Mouse (Mus musculus) kidney, postnatal 0 days (tissue): ENCODE measurements around the gene Olfr156. TPM values are rescaled to one million over a fixed set of nuclear protein-coding genes. Genes with fewer than 3 reads are reported as not detected.
"Not testable (repeated sequence)": the region's sequence is repeated elsewhere in the genome, so short reads cannot be mapped to it uniquely, and the experiment has no call there.

Experiments
- ATAC-seq: fragments of 200-750 bp; cut with Nextera tagmentation; replicated peaks from 2 replicates; pipeline ENCODE4 v1.8.0; 2017; ENCODE audit warnings: low read depth, moderate number of reproducible peaks, moderate TSS enrichment, moderate library complexity; ENCODE audit not compliant: low FRiP score
- DNase-seq: peaks from one replicate; pipeline ENCODE4 v3.0.0-alpha.2; 2016; ENCODE audit warnings: low spot score
- H3K27ac ChIP-seq: fragments of 300-500 bp; sonication (generic); 2 replicates; pipeline ENCODE4 v1.5.1; 2014; ENCODE audit warnings: mild to moderate bottlenecking
- H3K27me3 ChIP-seq: fragments of 300-500 bp; sonication (generic); 2 replicates; pipeline ENCODE4 v1.6.1; 2014; ENCODE audit warnings: low read length, mixed read lengths; ENCODE audit not compliant: insufficient read depth
- H3K36me3 ChIP-seq: fragments of 300-500 bp; sonication (generic); 2 replicates; pipeline ENCODE4 v1.6.1; 2014; ENCODE audit warnings: low read length, mixed read lengths; ENCODE audit not compliant: insufficient read depth
- H3K4me1 ChIP-seq: fragments of 300-500 bp; sonication (generic); replicated peaks from 2 replicates; pipeline ENCODE4 v1.6.1; 2014; ENCODE audit warnings: antibody characterized with exemption, low read length, mixed read lengths; ENCODE audit not compliant: insufficient read depth
- H3K4me2 ChIP-seq: fragments of 300-500 bp; sonication (generic); 2 replicates; pipeline ENCODE4 v1.6.1; 2014; ENCODE audit warnings: mild to moderate bottlenecking, low read length, moderate library complexity, mixed read lengths
- H3K4me3 ChIP-seq: fragments of 300-500 bp; sonication (generic); replicated peaks from 2 replicates; pipeline ENCODE4 v1.5.1; 2014; ENCODE audit warnings: low read depth, low read length
- H3K9ac ChIP-seq: fragments of 300-500 bp; sonication (generic); 2 replicates; pipeline ENCODE4 v1.6.1; 2014; ENCODE audit warnings: low read depth, low read length
- H3K9me3 ChIP-seq: fragments of 300-500 bp; sonication (generic); replicated peaks from 2 replicates; pipeline ENCODE4 v1.6.1; 2016; ENCODE audit warnings: low read length, inconsistent platforms, mixed read lengths
- CTCF ChIP-seq: IDR thresholded peaks from 2 replicates; pipeline ENCODE4 v1.5.1; 2016; ENCODE audit warnings: antibody characterized with exemption, low read depth, mild to moderate bottlenecking, moderate library complexity
- WGBS: fragments of 180-500 bp; shearing (Covaris S2); extraction: QIAGEN DNeasy Blood & Tissue Kit; methylation state at CpG from one replicate; pipeline ENCODE4 v1.1.7; 2014; 5-methylcytosine and 5-hydroxymethylcytosine counted together
- polyA plus RNA-seq: library from polyadenylated mRNA; unstranded; fragments of >200 nt; fragmentation: Nextera tagmentation; extraction: Ambion mirVana; gene quantifications from 2 replicates; pipeline ENCODE4 v1.2.1, GENCODE M21; 2015

Olfr156 gene
- polyA plus RNA-seq, 1 experiment from 2014 or later, result not detected

DNA sequence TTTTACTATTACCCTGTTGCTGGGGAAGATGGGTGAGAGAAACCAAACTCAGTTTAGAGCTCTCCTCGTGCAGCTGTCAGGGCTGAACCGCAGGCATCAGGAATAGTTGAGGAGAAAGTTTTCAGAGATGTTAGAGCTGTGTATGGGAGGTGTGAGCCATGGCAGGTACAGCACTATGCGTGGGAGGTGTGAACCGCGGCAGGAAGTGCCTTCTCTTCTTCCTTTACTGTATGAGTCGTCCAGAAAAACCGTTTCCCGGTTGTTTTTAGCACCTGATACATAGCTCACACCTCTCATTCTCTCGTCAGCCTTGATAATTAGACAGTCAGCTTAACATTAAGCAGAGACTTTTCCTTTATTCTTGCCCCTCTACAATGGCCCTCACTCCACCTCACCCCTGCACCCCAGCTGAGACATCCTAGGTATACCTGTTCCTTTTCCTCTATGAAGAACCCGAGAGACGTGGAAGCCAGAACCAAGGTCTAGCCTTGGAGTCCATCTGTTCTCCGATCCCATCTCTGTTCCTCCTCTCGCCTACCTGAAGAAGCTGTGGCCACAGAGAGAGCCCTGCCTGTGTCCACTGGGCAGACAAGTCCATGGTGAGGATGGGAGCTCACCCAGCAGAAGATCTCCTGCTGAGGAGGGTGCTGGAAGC lies 672 bp downstream of the Olfr156 start:
- WGBS, result 71% methylated on average over 13 of the region's 13 CpGs

DNA sequence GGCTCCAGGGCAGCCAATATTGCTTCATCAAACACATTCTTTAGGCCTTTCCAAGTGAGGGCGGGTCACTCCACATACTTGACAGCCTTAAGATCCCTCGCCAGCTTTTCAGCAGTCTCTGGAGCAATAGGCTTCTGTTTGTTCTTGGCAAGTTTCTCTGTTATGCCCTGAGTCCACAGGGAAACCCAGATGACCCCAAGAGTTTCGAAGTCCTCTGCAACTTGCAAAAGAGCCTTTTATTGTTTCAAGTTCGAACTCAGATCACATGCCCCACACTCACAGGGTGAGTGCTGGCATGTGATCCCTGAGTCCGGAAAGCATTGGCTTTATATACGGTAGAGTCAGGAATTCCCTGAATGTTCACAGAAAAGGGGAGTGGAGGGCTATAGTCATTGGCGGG lies 24.8 kb downstream of the Olfr156 start:
- WGBS, result 64% methylated on average over 7 of the region's 7 CpGs
- no peak for ATAC-seq

More for the DNA sequence above, 672 bp downstream of the Olfr156 start:
- H3K4me3 ChIP-seq, result no peak overlapping the region
- H3K9me3 ChIP-seq, result no peaks in the 10 kb centered on the region
- ATAC-seq (no peak), DNase-seq (no peak)
- no peaks in the 10 kb centered on the region for H3K27me3 ChIP-seq
- no peaks in the 10 kb centered on the region for H3K36me3 ChIP-seq
- no peaks in the 10 kb centered on the region for H3K4me1 ChIP-seq
- no peak overlapping the region for H3K9ac ChIP-seq
- no peak for TF ChIP-seq CTCF
- no peak overlapping the region for H3K27ac ChIP-seq
- H3K4me2 ChIP-seq, result no peak overlapping the region

DNA sequence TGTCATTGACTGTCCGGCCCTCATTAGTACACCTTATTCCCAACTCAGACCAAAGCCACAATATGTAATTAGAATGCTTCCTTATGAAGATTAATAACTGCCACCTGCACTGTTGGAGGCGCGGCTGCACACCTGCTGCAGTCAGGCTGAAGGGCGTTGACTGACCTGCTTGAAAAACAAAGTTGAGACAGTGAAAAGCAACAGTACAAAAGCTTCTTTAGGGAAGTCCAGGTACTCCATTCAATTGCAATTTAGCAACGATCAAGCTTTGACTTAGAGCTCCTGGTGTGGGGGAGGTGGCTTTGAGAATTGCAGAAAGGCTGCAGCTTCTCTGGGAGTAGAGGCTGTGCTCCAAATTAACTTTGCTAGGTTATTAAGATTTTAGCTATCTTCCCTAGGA lies 27.9 kb downstream of the Olfr156 start:
- not testable (repeated sequence) for H3K4me2 ChIP-seq, H3K9ac ChIP-seq, H3K9me3 ChIP-seq, H3K4me1 ChIP-seq, DNase-seq, ATAC-seq, H3K27ac ChIP-seq, H3K27me3 ChIP-seq, H3K4me3 ChIP-seq, H3K36me3 ChIP-seq
- WGBS, result 84% methylated on average over 5 of the region's 5 CpGs

More for the DNA sequence above, 24.8 kb downstream of the Olfr156 start:
- H3K9ac ChIP-seq, result no peak overlapping the region
- no peak overlapping the region for H3K27ac ChIP-seq
- no peaks in the 10 kb centered on the region for H3K4me1 ChIP-seq
- H3K36me3 ChIP-seq, result no peaks in the 10 kb centered on the region
- H3K27me3 ChIP-seq, result no peaks in the 10 kb centered on the region
- no peaks in the 10 kb centered on the region; the same call in 1 of the 2 replicates for H3K9me3 ChIP-seq
- no peak overlapping the region for H3K4me2 ChIP-seq
- no peak overlapping the region for H3K4me3 ChIP-seq
- TF ChIP-seq CTCF, result no peak
- DNase-seq, result no peak

DNA sequence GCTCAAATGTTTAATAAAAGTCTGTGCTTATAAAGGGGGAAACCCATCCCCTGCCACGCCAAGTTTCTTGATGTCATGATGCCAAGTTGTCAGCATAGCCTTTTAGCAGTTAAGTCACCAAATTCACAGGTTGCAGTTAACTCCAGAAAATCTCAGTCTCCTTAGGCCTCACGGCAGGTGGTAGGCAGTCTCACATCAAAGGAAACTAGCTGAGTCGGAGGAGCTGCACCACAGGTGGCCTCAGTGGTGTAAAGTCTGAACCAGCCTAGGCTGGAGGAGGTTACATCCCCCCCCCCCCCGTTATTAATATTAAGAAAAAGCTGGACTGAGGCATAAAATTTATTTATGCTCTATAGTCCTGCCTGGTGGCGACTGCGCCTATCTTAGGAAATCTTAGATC lies 28.4 kb downstream of the Olfr156 start:
- TF ChIP-seq CTCF, result no peak
- 76% methylated on average over 6 of the region's 6 CpGs for WGBS
- DNase-seq, result no peak
- Histone ChIP-seq H3K4me1 (no peaks in the 10 kb centered on the region), H3K9ac (no peak overlapping the region), H3K27me3 (no peaks in the 10 kb centered on the region), H3K36me3 (no peaks in the 10 kb centered on the region), H3K27ac (no peak overlapping the region), H3K9me3 (no peaks in the 10 kb centered on the region), H3K4me2 (no peak overlapping the region), H3K4me3 (no peak overlapping the region)
- ATAC-seq, result no peak

DNA sequence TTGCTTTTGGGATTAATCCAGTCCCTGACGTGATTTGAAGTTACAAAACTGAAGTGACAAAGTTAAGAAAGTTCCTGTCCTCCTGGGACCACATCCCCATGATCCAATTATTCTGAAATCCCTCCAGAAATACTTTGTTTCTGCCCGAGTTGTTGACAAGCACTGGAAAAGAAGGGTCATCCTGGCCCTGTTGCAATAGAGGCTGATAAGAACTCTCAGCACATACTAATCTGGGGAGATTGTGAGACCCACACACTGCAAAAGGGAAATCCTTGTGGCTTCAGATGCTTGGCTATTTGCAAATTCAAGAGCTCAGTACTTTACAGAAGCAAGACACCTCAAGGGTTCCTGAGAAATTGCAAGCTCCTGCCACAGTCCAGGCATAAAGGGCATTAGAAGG lies 51.4 kb downstream of the Olfr156 start:
- no peaks in the 10 kb centered on the region for H3K9me3 ChIP-seq
- no peak overlapping the region for H3K27ac ChIP-seq
- ATAC-seq (no peak), DNase-seq (no peak)
- no peak overlapping the region for H3K4me2 ChIP-seq
- 58% methylated on average over 2 of the region's 2 CpGs for WGBS
- no peak overlapping the region for H3K4me3 ChIP-seq
- TF ChIP-seq CTCF, result no peak
- no peak overlapping the region for H3K9ac ChIP-seq
- H3K4me1 ChIP-seq, result no peaks in the 10 kb centered on the region
- no peaks in the 10 kb centered on the region for H3K27me3 ChIP-seq
- no peaks in the 10 kb centered on the region for H3K36me3 ChIP-seq

DNA sequence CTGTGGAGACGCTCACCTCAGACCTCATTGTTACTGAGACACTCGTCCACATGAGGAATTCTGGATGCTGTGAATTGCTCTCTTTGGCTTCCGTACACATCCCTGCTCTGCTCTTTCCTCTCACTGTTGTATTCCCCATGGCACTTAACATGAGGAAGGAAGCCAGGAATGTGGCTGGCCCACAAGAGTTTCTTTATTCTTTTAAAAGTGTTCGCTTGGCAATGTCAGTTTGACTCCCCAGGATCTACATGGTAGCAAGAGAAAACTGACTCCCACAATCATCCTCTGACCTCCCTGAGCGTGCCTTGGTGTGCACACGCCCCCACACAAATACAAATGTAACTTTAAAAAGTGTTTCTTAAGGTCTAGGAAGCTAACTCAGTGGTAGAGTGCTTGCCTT lies 52.1 kb downstream of the Olfr156 start:
- TF ChIP-seq CTCF, result no peak
- DNase-seq (no peak), ATAC-seq (no peak)
- no peaks in the 10 kb centered on the region for H3K9me3 ChIP-seq
- H3K4me1 ChIP-seq, result no peaks in the 10 kb centered on the region
- H3K36me3 ChIP-seq, result no peaks in the 10 kb centered on the region
- H3K27ac ChIP-seq, result no peak overlapping the region
- no peak overlapping the region for H3K4me3 ChIP-seq
- H3K4me2 ChIP-seq, result no peak overlapping the region
- WGBS, result 30% methylated on average over 6 of the region's 6 CpGs
- H3K9ac ChIP-seq, result no peak overlapping the region
- no peaks in the 10 kb centered on the region for H3K27me3 ChIP-seq

DNA sequence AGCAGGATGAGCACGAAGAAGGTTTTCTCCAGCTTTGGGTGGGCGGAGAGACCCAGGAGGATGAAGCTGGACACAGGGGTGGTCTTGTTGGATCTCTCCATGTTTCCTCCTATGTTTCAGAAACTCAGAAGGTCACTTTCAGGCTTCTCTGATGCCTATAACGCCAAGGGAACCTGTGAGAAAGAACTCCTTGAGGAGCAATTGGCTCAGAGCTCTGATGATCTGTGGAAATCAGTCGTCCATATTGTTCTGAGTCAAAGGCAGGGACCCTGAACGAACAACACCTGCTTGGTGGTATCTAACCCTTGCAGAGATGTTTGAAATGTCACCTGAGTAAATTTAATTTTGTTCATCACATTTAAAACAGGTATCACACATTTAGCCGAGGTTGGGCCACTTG lies 52.8 kb downstream of the Olfr156 start, which contains the start of gene Olfr159:
Olfr159 (minus strand) TSS at position 101 of the 400 bp plus-strand sequence.
- no peak within 1 kb of the TSS for H3K4me2 ChIP-seq
- ATAC-seq (no peak), DNase-seq (no peak)
- WGBS, result 77% methylated on average over 6 of the region's 6 CpGs
- no peak for TF ChIP-seq CTCF
- no peaks in the 10 kb centered on the region for H3K27me3 ChIP-seq
- H3K27ac ChIP-seq, result no peak within 1 kb of the TSS
- H3K4me3 ChIP-seq, result no peak within 1 kb of the TSS
- H3K4me1 ChIP-seq, result no peaks in the 10 kb centered on the region
- H3K9ac ChIP-seq, result no peak within 1 kb of the TSS
- no peaks in the 10 kb centered on the region for H3K9me3 ChIP-seq
- no peaks in the 10 kb centered on the region for H3K36me3 ChIP-seq

Other genes starting within 250 kb of the Olfr156 start
- 15.9 and 17.8 TPM in 2 replicates for gene Rgp1, start 245.2 kb downstream of the Olfr156 start, polyA plus RNA-seq
- 14.2 and 15.9 TPM in 2 replicates for gene Gba2, start 245.0 kb downstream of the Olfr156 start, polyA plus RNA-seq
- gene Msmp, start 239.4 kb downstream of the Olfr156 start, polyA plus RNA-seq, result 2.0 and 2.5 TPM in 2 replicates
- gene Npr2, start 192.0 kb downstream of the Olfr156 start, polyA plus RNA-seq, result 7.2 and 8.6 TPM in 2 replicates
- gene Spag8, start 170.3 kb downstream of the Olfr156 start, polyA plus RNA-seq, result 0.79 and 0.96 TPM in 2 replicates
- gene Hint2, start 167.4 kb downstream of the Olfr156 start, polyA plus RNA-seq, result 236 and 263 TPM in 2 replicates
- gene Tmem8b, start 154.9 kb downstream of the Olfr156 start, polyA plus RNA-seq, result 2.0 and 2.2 TPM in 2 replicates
- 2.9 and 3.8 TPM in 2 replicates for gene Fam221b, start 154.8 kb downstream of the Olfr156 start, polyA plus RNA-seq
- gene Olfr70, start 123.1 kb downstream of the Olfr156 start, polyA plus RNA-seq, result not detected in 2 replicates
- not detected in 2 replicates for gene Olfr71, start 113.6 kb downstream of the Olfr156 start, polyA plus RNA-seq
- 2.7 and 3.2 TPM in 2 replicates for gene Hrct1, start 96.7 kb downstream of the Olfr156 start, polyA plus RNA-seq
- gene Spaar, start 93.9 kb downstream of the Olfr156 start, polyA plus RNA-seq, result 0.40 and 0.43 TPM in 2 replicates
- gene Olfr159, start 52.9 kb downstream of the Olfr156 start, polyA plus RNA-seq, result not detected in 2 replicates
- 0.01 TPM in 1 of 2 replicates, not detected in the other for gene Olfr157, start 16.3 kb upstream of the Olfr156 start, polyA plus RNA-seq
- not detected in 2 replicates for gene Olfr155, start 27.7 kb upstream of the Olfr156 start, polyA plus RNA-seq
- 20.2 and 20.5 TPM in 2 replicates for gene Reck, start 51.6 kb upstream of the Olfr156 start, polyA plus RNA-seq
- 54.9 and 59.1 TPM in 2 replicates for gene Glipr2, start 133.5 kb upstream of the Olfr156 start, polyA plus RNA-seq
- not detected in 2 replicates for gene Ccin, start 159.6 kb upstream of the Olfr156 start, polyA plus RNA-seq
- 293 and 300 TPM in 2 replicates for gene Clta, start 180.6 kb upstream of the Olfr156 start, polyA plus RNA-seq